Mouse (Mus musculus): ENCODE results near the gene Nubp1. TPM values are rescaled to one million over a fixed set of nuclear protein-coding genes. Genes with fewer than 3 reads are reported as not detected.

Nubp1 gene
- total RNA-seq, 4 experiments from 2014 or later, result 25.7 to 32.1 (median 28.4) TPM

GRCm38 (mm10) chr16:10468201-10468600 lies 56.5 kb downstream of the Nubp1 start:
- DNase-seq, result no peak

DNA sequence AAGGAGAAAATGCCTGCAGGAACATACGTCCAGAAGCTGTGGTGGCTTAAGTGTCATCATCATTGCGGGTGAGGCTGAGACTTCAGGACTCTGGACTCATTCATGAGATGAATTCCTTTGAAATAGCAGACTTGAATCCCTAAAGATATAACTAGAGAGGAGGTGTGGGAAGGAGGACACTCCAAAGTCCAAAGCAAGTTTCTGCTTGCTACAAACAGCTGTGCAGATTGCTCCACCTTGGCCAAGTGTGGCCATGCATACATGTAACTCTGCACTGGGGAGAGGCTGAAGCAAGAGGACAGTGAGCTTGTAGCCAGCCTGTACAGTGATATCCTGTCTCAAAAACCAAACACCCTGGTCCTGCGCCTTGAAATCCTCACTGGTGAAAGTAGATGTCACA lies 60.2 kb downstream of the Nubp1 start:
- DNase-seq, result no peak

Other genes with a start within 250 kb of the Nubp1 start
- gene Rpl39l, start 241.7 kb upstream of the Nubp1 start, total RNA-seq (2022), result not detected
- 1 to 10 TPM in 3 of 4 experiments, under 1 TPM in 1; 0.89 to 1.7 (median 1.4) TPM for gene Atf7ip2, start 219.2 kb upstream of the Nubp1 start, total RNA-seq (2022)
- gene Emp2, start 98.0 kb upstream of the Nubp1 start, total RNA-seq (2022), result 1 to 10 TPM; 4.9 to 7.5 (median 6.0) TPM
- gene Tekt5, start 16.5 kb upstream of the Nubp1 start, total RNA-seq (2022), result not detected
- gene Tvp23a, start 35.4 kb downstream of the Nubp1 start, total RNA-seq (2022), result 1 to 10 TPM; 1.5 to 3.6 (median 3.2) TPM
- gene Ciita, start 68.1 kb downstream of the Nubp1 start, total RNA-seq (2022), result 1 to 10 TPM; 1.8 to 6.0 (median 4.7) TPM
- gene Dexi, start 131.1 kb downstream of the Nubp1 start, total RNA-seq (2022), result 10 to 100 TPM; 21.3 to 29.9 (median 25.9) TPM
- gene Clec16a, start 133.4 kb downstream of the Nubp1 start, total RNA-seq (2022), result 10 to 100 TPM; 37.2 to 55.9 (median 51.3) TPM

Measured in adrenal gland, adult 8-10 months (tissue).